Mouse (Mus musculus): ENCODE data around the gene Gm5640. TPM values are rescaled to one million over a fixed set of nuclear protein-coding genes. Genes with fewer than 3 reads are reported as not detected.
"Not testable (repeated sequence)": the region's sequence is repeated elsewhere in the genome, so short reads cannot be mapped to it uniquely, and the experiment has no call there.

Gm5640 gene
- under 1 TPM in 3 of 4 experiments, not detected in 1; 0.22 to 0.65 (median 0.30) TPM for total RNA-seq (2022)

GRCm38 (mm10) chrX:74645466-74646323 is at the start of gene Gm5640:
TSS of gene Gm5640 (minus strand) at chrX:74645635.
- not testable (repeated sequence) for DNase-seq (ENCODE audit: low spot score)

- DNase-seq (ENCODE audit: low spot score) = not testable (repeated sequence)
Observed at GRCm38 (mm10) chrX:74646393-74646792, 958 bp upstream of the Gm5640 start.

GRCm38 (mm10) chrX:74592379-74592778 is 53.1 kb downstream of the Gm5640 start, which contains the start of gene Olfr1325:
TSS of gene Olfr1325 (plus strand) at chrX:74592679.
- DNase-seq (ENCODE audit: low spot score) = no peak

Other genes starting within 250 kb of the Gm5640 start
- gene G6pdx, start 216.4 kb downstream of the Gm5640 start, total RNA-seq (2022) = 1 to 10 TPM; 5.4 to 8.0 (median 5.8) TPM
- gene Gm6880, start 164.2 kb downstream of the Gm5640 start, total RNA-seq (2022) = not detected
- gene Olfr1326-ps1, start 70.7 kb downstream of the Gm5640 start, total RNA-seq (2022) = not detected
- gene Olfr1325, start 53.0 kb downstream of the Gm5640 start, total RNA-seq (2022) = not detected
- not detected for gene Gm6890, start 95.3 kb upstream of the Gm5640 start, total RNA-seq (2022)
- not detected for gene Gm5936, start 191.6 kb upstream of the Gm5640 start, total RNA-seq (2022)